Mouse (Mus musculus) forebrain, postnatal 0 days (tissue): ENCODE measurements at regions not wholly inside any gene's neighbourhood (a gene's known extent, or its start where the extent isn't known, plus 50 kb on each side); places are given as distances from the start of the nearest gene placed in this dataset.
"Not testable (repeated sequence)": the region's sequence is repeated elsewhere in the genome, so short reads cannot be mapped to it uniquely, and the experiment has no call there.

ENCODE experiments used
- ATAC-seq: fragments of 200-750 bp; cut with Nextera tagmentation; 2 replicates; pipeline ENCODE4 v1.8.0; 2017; ENCODE audit warnings: mild to moderate bottlenecking, moderate library complexity
- DNase-seq: peaks from one replicate; pipeline ENCODE4 v3.0.0-alpha.2; 2015
- H3K27ac ChIP-seq: fragments of 300-500 bp; sonication (generic); 2 replicates; pipeline ENCODE4 v1.5.1; 2014; ENCODE audit warnings: low read depth, mild to moderate bottlenecking, antibody characterized with exemption, low read length, moderate library complexity, mixed read lengths
- H3K27me3 ChIP-seq: fragments of 300-500 bp; sonication (generic); 2 replicates; pipeline ENCODE4 v1.6.1; 2014; ENCODE audit warnings: mild to moderate bottlenecking, low read length, mixed read lengths; ENCODE audit not compliant: insufficient read depth
- H3K36me3 ChIP-seq: fragments of 300-500 bp; sonication (generic); 2 replicates; pipeline ENCODE4 v1.6.1; 2014; ENCODE audit warnings: mild to moderate bottlenecking, moderate library complexity; ENCODE audit not compliant: insufficient read depth
- H3K4me1 ChIP-seq: fragments of 300-500 bp; sonication (generic); 2 replicates; pipeline ENCODE4 v1.6.1; 2014; ENCODE audit warnings: antibody characterized with exemption; ENCODE audit not compliant: insufficient read depth
- H3K4me2 ChIP-seq: fragments of 300-500 bp; sonication (generic); 2 replicates; pipeline ENCODE4 v1.6.1; 2014; ENCODE audit warnings: low read depth, mild to moderate bottlenecking, moderate library complexity
- H3K4me3 ChIP-seq: fragments of 300-500 bp; sonication (generic); 2 replicates; pipeline ENCODE4 v1.5.1; 2014; ENCODE audit warnings: low read depth, low read length, mixed read lengths
- H3K9ac ChIP-seq: fragments of 300-500 bp; sonication (generic); 2 replicates; pipeline ENCODE4 v1.6.1; 2014; ENCODE audit warnings: mild to moderate bottlenecking
- H3K9me3 ChIP-seq: fragments of 300-500 bp; sonication (generic); 2 replicates; pipeline ENCODE4 v1.6.1; 2016; ENCODE audit warnings: low read length
- CTCF ChIP-seq: sonication (generic); IDR thresholded peaks from 2 replicates; pipeline ENCODE4 v1.5.1; 2016; ENCODE audit warnings: antibody characterized with exemption, control low read depth, low read depth
- WGBS: fragments of 180-500 bp; shearing (Covaris S2); extraction: QIAGEN DNeasy Blood & Tissue Kit; methylation state at CpG from one replicate; pipeline ENCODE4 v1.1.7; 2014; 5-methylcytosine and 5-hydroxymethylcytosine counted together

GRCm38 (mm10) chr12:48387724-48388123 lies 994.7 kb upstream of the Foxg1 start:
- Histone ChIP-seq H3K4me3 (no peak overlapping the region), H3K9ac (no peak overlapping the region), H3K27ac (no peak overlapping the region), H3K9me3 (no peaks in the 10 kb centered on the region), H3K4me2 (no peak overlapping the region), H3K36me3 (no peaks in the 10 kb centered on the region), H3K27me3 (no peaks in the 10 kb centered on the region), H3K4me1 (no peaks in the 10 kb centered on the region)
- no peak for DNase-seq
- no peak for ATAC-seq
- TF ChIP-seq CTCF: no peak
- 81% methylated on average over 4 of the region's 4 CpGs for WGBS

GRCm38 (mm10) chr12:48388192-48388812 lies 994.2 kb upstream of the Foxg1 start:
- Histone ChIP-seq H3K9ac (no peak overlapping the region), H3K4me3 (no peak overlapping the region), H3K9me3 (no peaks in the 10 kb centered on the region), H3K27me3 (no peaks in the 10 kb centered on the region), H3K27ac (no peak overlapping the region), H3K4me2 (no peak overlapping the region), H3K36me3 (no peaks in the 10 kb centered on the region), H3K4me1 (no peaks in the 10 kb centered on the region)
- 64% methylated on average over 5 of the region's 5 CpGs for WGBS
- DNase-seq (no peak), ATAC-seq (no peak; the same call in 1 of the 2 replicates)
- no peak for TF ChIP-seq CTCF

GRCm38 (mm10) chr12:48391008-48391407 lies 991.5 kb upstream of the Foxg1 start:
- no peak for TF ChIP-seq CTCF
- 59% methylated on average over 4 of the region's 4 CpGs for WGBS
- DNase-seq: no peak

GRCm38 (mm10) chr12:48439333-48440046 lies 943.0 kb upstream of the Foxg1 start:
- no peak overlapping the region for H3K27ac ChIP-seq
- peak; percentile 19 for DNase-seq
- H3K9ac ChIP-seq: no peak overlapping the region
- H3K4me1 ChIP-seq: no peaks in the 10 kb centered on the region
- H3K36me3 ChIP-seq: no peaks in the 10 kb centered on the region
- H3K9me3 ChIP-seq: no peaks in the 10 kb centered on the region
- no peaks in the 10 kb centered on the region for H3K27me3 ChIP-seq
- no peak for TF ChIP-seq CTCF
- WGBS: 62% methylated on average over 4 of the region's 4 CpGs
- ATAC-seq: peak; percentile 71
- H3K4me2 ChIP-seq: no peak overlapping the region
- H3K4me3 ChIP-seq: no peak overlapping the region

More at GRCm38 (mm10) chr12:48391008-48391407, 991.5 kb upstream of the Foxg1 start:
- Histone ChIP-seq H3K4me2 (no peak overlapping the region), H3K27me3 (no peaks in the 10 kb centered on the region), H3K4me1 (no peaks in the 10 kb centered on the region), H3K9ac (no peak overlapping the region), H3K4me3 (no peak overlapping the region), H3K9me3 (no peaks in the 10 kb centered on the region), H3K27ac (no peak overlapping the region), H3K36me3 (no peaks in the 10 kb centered on the region)
- no peak for ATAC-seq

GRCm38 (mm10) chr12:48448719-48449118 lies 933.7 kb upstream of the Foxg1 start:
- not testable (repeated sequence) for H3K27me3 ChIP-seq, H3K27ac ChIP-seq, H3K4me1 ChIP-seq, H3K9ac ChIP-seq, DNase-seq, ATAC-seq, H3K36me3 ChIP-seq, H3K4me3 ChIP-seq, H3K4me2 ChIP-seq, H3K9me3 ChIP-seq
- 78% methylated on average over 3 of the region's 3 CpGs for WGBS

- Histone ChIP-seq H3K9me3 (no peaks in the 10 kb centered on the region), H3K4me2 (no peak overlapping the region), H3K27me3 (no peaks in the 10 kb centered on the region), H3K9ac (no peak overlapping the region), H3K4me1 (no peaks in the 10 kb centered on the region), H3K27ac (no peak overlapping the region), H3K4me3 (no peak overlapping the region), H3K36me3 (no peaks in the 10 kb centered on the region)
- DNase-seq (no peak), ATAC-seq (no peak)
- WGBS: 35% methylated on average over 2 of the region's 2 CpGs
- no peak for TF ChIP-seq CTCF
These were observed 920.1 kb upstream of the Foxg1 start for GRCm38 (mm10) chr12:48462392-48462791.

GRCm38 (mm10) chr12:48500735-48501134 lies 881.7 kb upstream of the Foxg1 start:
- ATAC-seq (no peak), DNase-seq (no peak)
- no peak overlapping the region for H3K4me2 ChIP-seq
- H3K4me3 ChIP-seq: no peak overlapping the region
- H3K36me3 ChIP-seq: no peaks in the 10 kb centered on the region
- WGBS: 81% methylated on average over 3 of the region's 3 CpGs
- H3K4me1 ChIP-seq: no peaks in the 10 kb centered on the region
- no peak for TF ChIP-seq CTCF
- H3K9ac ChIP-seq: no peak overlapping the region
- no peak overlapping the region for H3K27ac ChIP-seq
- H3K9me3 ChIP-seq: no peaks in the 10 kb centered on the region
- H3K27me3 ChIP-seq: no peaks in the 10 kb centered on the region
